ENCODE assay signal across 10 mouse cellular contexts in the genomic region with DNA sequence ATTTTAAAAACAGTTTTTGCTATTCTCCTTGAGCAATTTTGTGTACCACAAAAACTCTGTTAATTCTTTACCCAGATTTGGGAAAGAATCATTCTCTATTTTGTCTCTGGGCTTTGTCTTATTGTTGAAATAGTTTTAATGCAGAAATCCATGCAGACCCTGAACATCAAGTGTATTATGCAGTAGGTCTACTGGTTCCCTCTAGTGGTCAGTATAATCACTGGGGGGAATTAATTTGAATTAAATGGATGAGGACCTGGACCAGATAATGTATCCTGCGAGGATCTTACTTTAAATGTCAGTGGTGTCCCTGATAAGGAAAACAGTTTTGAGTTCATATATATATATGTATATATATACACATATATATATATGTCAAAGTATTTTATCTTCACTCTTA. TPM values are rescaled to one million over a fixed set of nuclear protein-coding genes. Genes with fewer than 3 reads are reported as not detected.
A peak's percentile ranks its signal among the peaks of the same experiment; 100 is the strongest.
DNase-seq lines count a peak whose midpoint lies in the region; ATAC-seq and TF ChIP-seq lines count a peak whose summit lies in the region.
"Had no signal": no experiment of that assay in that cellular context is flagged by ENCODE, and none has a peak within 500 bp of the region (broad histone marks: within the 10 kb centered on the region; RNA-seq: fewer than 3 reads in every experiment).

No protein-coding gene starts in this region.

- no peak for DNase-seq in forebrain, embryonic 11.5 days (ENCODE audit: low spot score)
- DNase-seq in forebrain, embryonic 10.5 days (ENCODE audit: extremely low spot score, low spot score) = no peak
- DNase-seq in liver, postnatal 0 days = no peak
- DNase-seq in midbrain, postnatal 0 days (ENCODE audit: low spot score) = peak; percentile 51
- DNase-seq in right cerebral cortex, adult 18-20 months = no peak

- WGBS in forebrain, embryonic 11.5 days = 41% methylated on average over 1 of the region's 1 CpGs
- 33% methylated on average over 1 of the region's 1 CpGs for WGBS in forebrain, embryonic 10.5 days
- 15% methylated on average over 1 of the region's 1 CpGs for WGBS in liver, postnatal 0 days (ENCODE audit: insufficient replicate concordance)
- 15% methylated on average over 1 of the region's 1 CpGs for WGBS in liver, embryonic 12.5 days (ENCODE audit: insufficient replicate concordance)
- 24% methylated on average over 1 of the region's 1 CpGs for WGBS in midbrain, postnatal 0 days

- no peaks in the 10 kb centered on the region for H3K27me3 ChIP-seq in forebrain, embryonic 11.5 days (ENCODE audit: control insufficient read depth, insufficient read depth, low read length)
- no peaks in the 10 kb centered on the region for H3K27me3 ChIP-seq in forebrain, embryonic 10.5 days (ENCODE audit: poor library complexity, severe bottlenecking)
- no peaks in the 10 kb centered on the region for H3K27me3 ChIP-seq in liver, postnatal 0 days (ENCODE audit: insufficient read depth, low read length)
- H3K27me3 ChIP-seq in liver, embryonic 12.5 days (replicated peaks) = no peaks in the 10 kb centered on the region
- H3K27me3 ChIP-seq in midbrain, postnatal 0 days (ENCODE audit: insufficient read depth, low read length) = no peaks in the 10 kb centered on the region

- no peak overlapping the region for H3K27ac ChIP-seq in forebrain, embryonic 11.5 days (ENCODE audit: low read depth, low read length)
- no peak overlapping the region for H3K27ac ChIP-seq in forebrain, embryonic 10.5 days
- no peak overlapping the region for H3K27ac ChIP-seq in liver, postnatal 0 days (ENCODE audit: low read depth)
- H3K27ac ChIP-seq in liver, embryonic 12.5 days = no peak overlapping the region
- H3K27ac ChIP-seq in midbrain, postnatal 0 days (ENCODE audit: low read depth, low read length) = no peak overlapping the region
- H3K27ac ChIP-seq: macrophage had no signal

- no peaks in the 10 kb centered on the region for H3K4me1 ChIP-seq in forebrain, embryonic 11.5 days (replicated peaks; ENCODE audit: control insufficient read depth, insufficient read depth, low read length)
- no peaks in the 10 kb centered on the region for H3K4me1 ChIP-seq in forebrain, embryonic 10.5 days
- no peaks in the 10 kb centered on the region for H3K4me1 ChIP-seq in liver, postnatal 0 days (ENCODE audit: insufficient read depth)
- H3K4me1 ChIP-seq in liver, embryonic 12.5 days = 0 out of 2 replicates have a peak, but pooled peaks cover 6% of the 10 kb centered on the region
- H3K4me1 ChIP-seq in midbrain, postnatal 0 days (ENCODE audit: insufficient read depth, low read length) = no peaks in the 10 kb centered on the region

- no peak for TF ChIP-seq EP300 in liver, postnatal 0 days (IDR thresholded peaks at IDR 0.05; ENCODE audit: low read depth)

- peak; percentile 61 for TF ChIP-seq CTCF in liver, postnatal 0 days (IDR thresholded peaks at IDR 0.05; ENCODE audit: low read depth)
- peak; percentile 75 for TF ChIP-seq CTCF in midbrain, postnatal 0 days (IDR thresholded peaks at IDR 0.05)

- H3K36me3 ChIP-seq in forebrain, embryonic 11.5 days (ENCODE audit: control insufficient read depth, insufficient read depth, low read length) = no peaks in the 10 kb centered on the region
- no peaks in the 10 kb centered on the region for H3K36me3 ChIP-seq in forebrain, embryonic 10.5 days (replicated peaks)
- H3K36me3 ChIP-seq in liver, postnatal 0 days (replicated peaks; ENCODE audit: insufficient read depth, low read length) = no peaks in the 10 kb centered on the region
- no peaks in the 10 kb centered on the region for H3K36me3 ChIP-seq in liver, embryonic 12.5 days
- no peaks in the 10 kb centered on the region for H3K36me3 ChIP-seq in midbrain, postnatal 0 days (ENCODE audit: insufficient read depth, low read length)

- no peak overlapping the region for H3K4me3 ChIP-seq in forebrain, embryonic 11.5 days (ENCODE audit: low read depth, low read length)
- no peak overlapping the region for H3K4me3 ChIP-seq in forebrain, embryonic 10.5 days
- H3K4me3 ChIP-seq in liver, postnatal 0 days (ENCODE audit: low read depth, low read length) = no peak overlapping the region
- H3K4me3 ChIP-seq in liver, embryonic 12.5 days = no peak overlapping the region
- no peak overlapping the region for H3K4me3 ChIP-seq in midbrain, postnatal 0 days (ENCODE audit: low read depth, low read length)

- no peak overlapping the region for H3K4me2 ChIP-seq in forebrain, embryonic 11.5 days (ENCODE audit: low read depth, low read length, severe bottlenecking)
- no peak overlapping the region for H3K4me2 ChIP-seq in liver, postnatal 0 days (ENCODE audit: low read depth, low read length)
- no peak overlapping the region for H3K4me2 ChIP-seq in liver, embryonic 12.5 days
- H3K4me2 ChIP-seq in midbrain, postnatal 0 days (ENCODE audit: low read depth, low read length, poor library complexity, severe bottlenecking) = no peak overlapping the region

- no peaks in the 10 kb centered on the region for H3K9me3 ChIP-seq in forebrain, embryonic 11.5 days (ENCODE audit: control insufficient read depth, low read length)
- H3K9me3 ChIP-seq in forebrain, embryonic 10.5 days = no peaks in the 10 kb centered on the region
- H3K9me3 ChIP-seq in liver, postnatal 0 days (ENCODE audit: low read length) = no peaks in the 10 kb centered on the region
- no peaks in the 10 kb centered on the region for H3K9me3 ChIP-seq in liver, embryonic 12.5 days (replicated peaks)
- H3K9me3 ChIP-seq in midbrain, postnatal 0 days (ENCODE audit: low read length) = no peaks in the 10 kb centered on the region

- 0 out of 2 replicates have a peak, but pooled peaks have one; percentile 56 for ATAC-seq in forebrain, embryonic 11.5 days (replicated peaks; ENCODE audit: low FRiP score)
- ATAC-seq in liver, postnatal 0 days = no peak
- ATAC-seq in liver, embryonic 12.5 days = no peak
- ATAC-seq in common myeloid progenitor, adult 5-6 weeks (replicated peaks; ENCODE audit: low read depth, poor library complexity, severe bottlenecking) = peak; percentile 88
- ATAC-seq in midbrain, postnatal 0 days (ENCODE audit: low FRiP score) = no peak
- no peak for ATAC-seq in erythroid progenitor cell, adult 5-6 weeks (replicated peaks; ENCODE audit: low FRiP score, poor library complexity, severe bottlenecking)

- H3K9ac ChIP-seq in forebrain, embryonic 11.5 days (ENCODE audit: low read length) = no peak overlapping the region
- no peak overlapping the region for H3K9ac ChIP-seq in liver, postnatal 0 days (replicated peaks)
- H3K9ac ChIP-seq in liver, embryonic 12.5 days = no peak overlapping the region
- no peak overlapping the region for H3K9ac ChIP-seq in midbrain, postnatal 0 days (replicated peaks; ENCODE audit: low read length, poor library complexity, severe bottlenecking)

RNA-seq across cellular contexts. Expression of a gene that starts 30.2 kb away (rescaled TPM):
- polyA plus RNA-seq in forebrain, embryonic 11.5 days (2014; fragmentation: Nextera tagmentation; extraction: Ambion mirVana) = not detected in 2 replicates
- polyA plus RNA-seq in forebrain, embryonic 10.5 days (2016; fragmentation: Nextera tagmentation; extraction: Ambion mirVana) = not detected in 2 replicates
- not detected in 2 replicates for polyA plus RNA-seq in liver, postnatal 0 days (2015; fragmentation: Nextera tagmentation; extraction: Ambion mirVana)
- not detected in 2 replicates for polyA plus RNA-seq in liver, embryonic 12.5 days (2016; fragmentation: Nextera tagmentation; extraction: Ambion mirVana)
- not detected in 2 replicates for total RNA-seq in common myeloid progenitor, adult 5-6 weeks (2017)
- not detected in 2 replicates for total RNA-seq in midbrain, postnatal 0 days (2014; rRNA removed)
- polyA plus RNA-seq in midbrain, postnatal 0 days (2015; fragmentation: Nextera tagmentation; extraction: Ambion mirVana) = not detected in 2 replicates
- not detected in 2 replicates for total RNA-seq in erythroid progenitor cell, adult 5-6 weeks (2015; ENCODE audit: low replicate concordance)
- total RNA-seq in erythroid progenitor cell, adult 5-6 weeks (2017; ENCODE audit: low replicate concordance) = not detected in 2 replicates
- total RNA-seq: gastrocnemius, adult 18-20 months had no signal
- polyA plus RNA-seq: macrophage had no signal

RNA-seq across cellular contexts. Expression of a gene that starts 48.2 kb away (rescaled TPM):
- polyA plus RNA-seq in forebrain, embryonic 11.5 days (2014; fragmentation: Nextera tagmentation; extraction: Ambion mirVana) = 0.61 and 0.65 TPM in 2 replicates
- polyA plus RNA-seq in forebrain, embryonic 10.5 days (2016; fragmentation: Nextera tagmentation; extraction: Ambion mirVana) = 0.26 and 0.37 TPM in 2 replicates
- 2.1 and 2.4 TPM in 2 replicates for polyA plus RNA-seq in liver, postnatal 0 days (2015; fragmentation: Nextera tagmentation; extraction: Ambion mirVana)
- polyA plus RNA-seq in liver, embryonic 12.5 days (2016; fragmentation: Nextera tagmentation; extraction: Ambion mirVana) = 1.9 and 2.1 TPM in 2 replicates
- total RNA-seq in common myeloid progenitor, adult 5-6 weeks (2017) = not detected in 2 replicates
- total RNA-seq in midbrain, postnatal 0 days (2014; rRNA removed) = 0.66 TPM in 1 of 2 replicates, not detected in the other
- 0.47 and 0.49 TPM in 2 replicates for polyA plus RNA-seq in midbrain, postnatal 0 days (2015; fragmentation: Nextera tagmentation; extraction: Ambion mirVana)
- not detected in 2 replicates for total RNA-seq in erythroid progenitor cell, adult 5-6 weeks (2015; ENCODE audit: low replicate concordance)
- not detected in 2 replicates for total RNA-seq in erythroid progenitor cell, adult 5-6 weeks (2017; ENCODE audit: low replicate concordance)
- polyA plus RNA-seq: macrophage had no signal

Comparison
In these comparisons a context has a peak if more than half of its experiments do, and no peak if none do; other contexts are left out.
1. ATAC-seq: peak in forebrain, embryonic 11.5 days (single experiment) and common myeloid progenitor, adult 5-6 weeks (single experiment); none in liver, postnatal 0 days (single experiment), liver, embryonic 12.5 days (single experiment), midbrain, postnatal 0 days (single experiment) and erythroid progenitor cell, adult 5-6 weeks (single experiment).